Mouse (Mus musculus) hindbrain, embryonic 14.5 days (tissue): ENCODE data around the gene Fam193b. TPM values are rescaled to one million over a fixed set of nuclear protein-coding genes. Genes with fewer than 3 reads are reported as not detected.

ENCODE experiments used
- ATAC-seq: fragments of 200-750 bp; cut with Nextera tagmentation; 2 replicates; pipeline ENCODE4 v1.8.0; 2017; ENCODE audit warnings: moderate number of reproducible peaks, mild to moderate bottlenecking, moderate TSS enrichment, moderate library complexity; ENCODE audit not compliant: low FRiP score
- DNase-seq: peaks from one replicate; pipeline ENCODE4 v3.0.0-alpha.2; 2015; ENCODE audit warnings: low spot score
- H3K27ac ChIP-seq: fragments of 300-500 bp; sonication (generic); 2 replicates; pipeline ENCODE4 v1.5.1; 2014; ENCODE audit warnings: mild to moderate bottlenecking, moderate library complexity
- H3K27me3 ChIP-seq: fragments of 300-500 bp; sonication (generic); 2 replicates; pipeline ENCODE4 v1.6.1; 2014; ENCODE audit warnings: mild to moderate bottlenecking, low read length, mixed read lengths; ENCODE audit not compliant: control insufficient read depth, insufficient read depth
- H3K36me3 ChIP-seq: fragments of 300-500 bp; sonication (generic); replicated peaks from 2 replicates; pipeline ENCODE4 v1.6.1; 2014; ENCODE audit not compliant: control insufficient read depth, insufficient read depth
- H3K4me1 ChIP-seq: fragments of 300-500 bp; sonication (generic); replicated peaks from 2 replicates; pipeline ENCODE4 v1.6.1; 2014; ENCODE audit warnings: antibody characterized with exemption, low read length, mixed read lengths; ENCODE audit not compliant: control insufficient read depth, insufficient read depth
- H3K4me2 ChIP-seq: fragments of 300-500 bp; sonication (generic); replicated peaks from 2 replicates; pipeline ENCODE4 v1.6.1; 2014; ENCODE audit warnings: mild to moderate bottlenecking, moderate library complexity
- H3K4me3 ChIP-seq: fragments of 300-500 bp; sonication (generic); replicated peaks from 2 replicates; pipeline ENCODE4 v1.5.1; 2014; ENCODE audit warnings: mild to moderate bottlenecking, low read length
- H3K9ac ChIP-seq: fragments of 300-500 bp; sonication (generic); 2 replicates; pipeline ENCODE4 v1.6.1; 2014
- H3K9me3 ChIP-seq: fragments of 300-500 bp; sonication (generic); 2 replicates; pipeline ENCODE4 v1.6.1; 2016; ENCODE audit warnings: low read length; ENCODE audit not compliant: control insufficient read depth
- WGBS: fragments of 180-500 bp; shearing (Covaris S2); extraction: QIAGEN DNeasy Blood & Tissue Kit; methylation state at CpG from one replicate; pipeline ENCODE4 v1.1.7; 2014; 5-methylcytosine and 5-hydroxymethylcytosine counted together
- microRNA-seq: library from miRNA; unstranded; fragments of <30 nt; microRNA quantifications from one replicate; pipeline ENCODE4, GENCODE M21; 2016
- polyA plus RNA-seq: library from polyadenylated mRNA; unstranded; fragments of >200 nt; fragmentation: Nextera tagmentation; extraction: Ambion mirVana; gene quantifications from 2 replicates; pipeline ENCODE4 v1.2.1, GENCODE M21; 2014

Gene Fam193b
- polyA plus RNA-seq, 1 experiment from 2014 or later = 47.4 TPM

DNA sequence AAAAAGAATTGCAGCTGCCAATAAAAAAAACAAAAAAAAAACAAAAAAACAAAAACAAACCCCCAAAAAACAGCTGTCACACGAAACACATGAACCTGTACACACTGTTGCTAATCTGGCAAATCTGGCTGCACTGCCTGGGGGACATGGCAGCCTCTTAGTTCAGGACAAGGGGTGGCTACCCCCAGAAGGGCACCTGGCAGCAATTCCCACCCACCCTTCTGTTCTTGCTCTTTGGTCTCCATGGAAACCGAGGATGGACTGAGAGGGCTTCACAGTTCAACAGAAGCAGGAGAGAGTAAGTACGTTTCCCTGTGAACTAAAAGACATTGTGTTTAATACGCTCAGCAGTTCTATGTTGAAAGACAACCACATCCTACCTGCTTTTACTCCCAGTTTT lies 75.2 kb downstream of the Fam193b start:
- H3K9ac ChIP-seq = 0 out of 2 replicates have a peak overlapping the region, but pooled peaks have one; percentile 32
- peaks cover 16% of the 10 kb centered on the region for H3K4me1 ChIP-seq
- no peak overlapping the region for H3K27ac ChIP-seq
- no peak for DNase-seq
- no peak overlapping the region for H3K4me3 ChIP-seq
- WGBS = 15% methylated on average over 4 of the region's 4 CpGs
- no peaks in the 10 kb centered on the region for H3K27me3 ChIP-seq
- ATAC-seq = no peak
- peaks cover 14% of the 10 kb centered on the region for H3K36me3 ChIP-seq
- H3K9me3 ChIP-seq = no peaks in the 10 kb centered on the region
- H3K4me2 ChIP-seq = peak overlapping the region; percentile 7; the same call in 1 of the 2 replicates

- DNase-seq (no peak), ATAC-seq (peak; percentile 33; the same call in 1 of the 2 replicates)
- no peak overlapping the region for H3K9ac ChIP-seq
- no peaks in the 10 kb centered on the region for H3K27me3 ChIP-seq
- peak overlapping the region; percentile 7 for H3K4me2 ChIP-seq
- 17% methylated on average over 18 of the region's 18 CpGs for WGBS
- H3K4me3 ChIP-seq = no peak overlapping the region
- H3K4me1 ChIP-seq = peaks cover 16% of the 10 kb centered on the region
- H3K27ac ChIP-seq = 0 out of 2 replicates have a peak overlapping the region, but pooled peaks have one; percentile 14
- no peaks in the 10 kb centered on the region for H3K9me3 ChIP-seq
- peaks cover 10% of the 10 kb centered on the region for H3K36me3 ChIP-seq
Observed at GRCm38 (mm10) chr13:55494883-55495621, 75.9 kb downstream of the Fam193b start.

GRCm38 (mm10) chr13:55494257-55494656 lies 76.7 kb downstream of the Fam193b start:
- peaks cover 16% of the 10 kb centered on the region for H3K4me1 ChIP-seq
- peaks cover 10% of the 10 kb centered on the region for H3K36me3 ChIP-seq
- no peak for DNase-seq
- 31% methylated on average over 2 of the region's 2 CpGs for WGBS
- no peak overlapping the region for H3K27ac ChIP-seq
- no peak for ATAC-seq
- no peaks in the 10 kb centered on the region for H3K27me3 ChIP-seq
- H3K9ac ChIP-seq = no peak overlapping the region
- no peak overlapping the region for H3K4me3 ChIP-seq
- H3K4me2 ChIP-seq = no peak overlapping the region
- H3K9me3 ChIP-seq = no peaks in the 10 kb centered on the region

Small RNA genes lying within 50 kb of the gene (microRNA-seq; reads per million reads assigned to microRNA genes)
- gene Mir6945 = 2.1 reads per million, percentile 7 among the genes with 10 or more reads in this experiment

Other genes with a start within 250 kb of the Fam193b start
- 92.6 and 95.8 TPM in 2 replicates for gene Rab24, start 249.2 kb downstream of the Fam193b start, polyA plus RNA-seq
- gene Mxd3, start 241.3 kb downstream of the Fam193b start, polyA plus RNA-seq = 8.4 and 8.7 TPM in 2 replicates
- gene Lman2, start 208.3 kb downstream of the Fam193b start, polyA plus RNA-seq = 44.8 and 49.2 TPM in 2 replicates
- gene Rgs14, start 201.4 kb downstream of the Fam193b start, polyA plus RNA-seq = 0.40 and 0.72 TPM in 2 replicates
- 0.14 TPM in 1 of 2 replicates, not detected in the other for gene Slc34a1, start 172.9 kb downstream of the Fam193b start, polyA plus RNA-seq
- gene Pfn3, start 155.9 kb downstream of the Fam193b start, polyA plus RNA-seq = 0.81 and 1.5 TPM in 2 replicates
- gene F12, start 144.3 kb downstream of the Fam193b start, polyA plus RNA-seq = 0.09 and 0.34 TPM in 2 replicates
- 41.9 and 42.7 TPM in 2 replicates for gene Grk6, start 126.0 kb downstream of the Fam193b start, polyA plus RNA-seq
- gene Prr7, start 106.9 kb downstream of the Fam193b start, polyA plus RNA-seq = 6.3 and 8.9 TPM in 2 replicates
- 406 and 416 TPM in 2 replicates for gene Dbn1, start 83.0 kb downstream of the Fam193b start, polyA plus RNA-seq
- 139 and 141 TPM in 2 replicates for gene Pdlim7, start 57.4 kb downstream of the Fam193b start, polyA plus RNA-seq
- gene Dok3, start 41.8 kb downstream of the Fam193b start, polyA plus RNA-seq = 3.8 and 5.7 TPM in 2 replicates
- gene Ddx41, start 34.5 kb downstream of the Fam193b start, polyA plus RNA-seq = 49.5 and 51.1 TPM in 2 replicates
- gene Tmed9, start 2.6 kb upstream of the Fam193b start, polyA plus RNA-seq = 45.7 and 53.6 TPM in 2 replicates
- gene B4galt7, start 28.8 kb upstream of the Fam193b start, polyA plus RNA-seq = 18.3 and 25.3 TPM in 2 replicates
- 105 and 107 TPM in 2 replicates for gene Caml, start 51.9 kb upstream of the Fam193b start, polyA plus RNA-seq
- gene Ddx46, start 63.9 kb upstream of the Fam193b start, polyA plus RNA-seq = 24.8 and 25.6 TPM in 2 replicates
- gene B230219D22Rik, start 122.0 kb upstream of the Fam193b start, polyA plus RNA-seq = 96.0 and 101 TPM in 2 replicates
- 144 and 145 TPM in 2 replicates for gene Txndc15, start 143.5 kb upstream of the Fam193b start, polyA plus RNA-seq
- 23.6 and 25.3 TPM in 2 replicates for gene Pcbd2, start 156.2 kb upstream of the Fam193b start, polyA plus RNA-seq
- gene Catsper3, start 213.4 kb upstream of the Fam193b start, polyA plus RNA-seq = 0.21 TPM in 1 of 2 replicates, not detected in the other